Mouse (Mus musculus) lung, postnatal 0 days (tissue): ENCODE data around the gene Dhcr24.

ENCODE experiments used
- CTCF ChIP-seq: IDR thresholded peaks from 2 replicates; pipeline ENCODE4 v1.5.1; 2016; ENCODE audit warnings: antibody characterized with exemption, mild to moderate bottlenecking
- EP300 ChIP-seq: IDR thresholded peaks from 2 replicates; pipeline ENCODE4 v1.6.1; 2016; ENCODE audit warnings: antibody characterized with exemption, mild to moderate bottlenecking, control low read depth

GRCm38 (mm10) chr4:106622030-106622493 is 61.2 kb downstream of the Dhcr24 start, which contains the start of gene Ttc22:
- TF ChIP-seq CTCF (no peak), EP300 (no peak)
